Mouse (Mus musculus) kidney, postnatal 25 days (tissue): ENCODE measurements around the gene Lrba.

Source experiments
- DNase-seq, 2 experiments: peaks; one replicate each; pipeline ENCODE4 v3.0.0; 2021; ENCODE audit warnings: mixed read lengths in 2 of 2

The Lrba gene

GRCm38 (mm10) chr3:86689305-86689704, 464.8 kb downstream of the Lrba start:
- DNase-seq = no peak

GRCm38 (mm10) chr3:86692779-86693178, 468.3 kb downstream of the Lrba start:
- no peak for DNase-seq

- DNase-seq = no peak
Measured at GRCm38 (mm10) chr3:86693553-86693952, 469.1 kb downstream of the Lrba start.

- no peak for DNase-seq
Measured at GRCm38 (mm10) chr3:86698947-86699346, 474.5 kb downstream of the Lrba start.

- DNase-seq = no peak
Measured at GRCm38 (mm10) chr3:86701163-86701563, 476.7 kb downstream of the Lrba start.

- no peak for DNase-seq
Measured at GRCm38 (mm10) chr3:86709472-86709871, 485.0 kb downstream of the Lrba start.

- no peak for DNase-seq
Measured at GRCm38 (mm10) chr3:86711530-86711929, 487.1 kb downstream of the Lrba start.

GRCm38 (mm10) chr3:86712758-86713157, 488.3 kb downstream of the Lrba start:
- DNase-seq = no peak

- no peak for DNase-seq
Measured at GRCm38 (mm10) chr3:86714446-86714845, 490.0 kb downstream of the Lrba start.

GRCm38 (mm10) chr3:86723415-86724298, 499.2 kb downstream of the Lrba start:
- no peak for DNase-seq

- DNase-seq = no peak
Measured at GRCm38 (mm10) chr3:86725113-86725512, 500.6 kb downstream of the Lrba start.

- DNase-seq = no peak
Measured at GRCm38 (mm10) chr3:86738831-86739230, 514.4 kb downstream of the Lrba start.

- DNase-seq = no peak
Measured at GRCm38 (mm10) chr3:86739745-86740144, 515.3 kb downstream of the Lrba start.

GRCm38 (mm10) chr3:86745348-86745747, 520.9 kb downstream of the Lrba start:
- DNase-seq = no peak

GRCm38 (mm10) chr3:86745769-86746512, 521.5 kb downstream of the Lrba start:
- no peak for DNase-seq

GRCm38 (mm10) chr3:86750652-86751051, 526.2 kb downstream of the Lrba start:
- no peak for DNase-seq

- DNase-seq = peak; percentile 28 to 65
Measured at GRCm38 (mm10) chr3:86754178-86754577, 529.7 kb downstream of the Lrba start.

- no peak for DNase-seq
Measured at GRCm38 (mm10) chr3:86754595-86755557, 530.4 kb downstream of the Lrba start.

- no peak for DNase-seq
Measured at GRCm38 (mm10) chr3:86756548-86756947, 532.1 kb downstream of the Lrba start.

- no peak for DNase-seq
Measured at GRCm38 (mm10) chr3:86758727-86759126, 534.2 kb downstream of the Lrba start.

- no peak for DNase-seq
Measured at GRCm38 (mm10) chr3:86759383-86759782, 534.9 kb downstream of the Lrba start.

GRCm38 (mm10) chr3:86759834-86760233, 535.4 kb downstream of the Lrba start:
- no peak for DNase-seq

- DNase-seq = no peak
Measured at GRCm38 (mm10) chr3:86760474-86760873, 536.0 kb downstream of the Lrba start.
